Mouse (Mus musculus): ENCODE results near the gene Pola2. TPM values are rescaled to one million over a fixed set of nuclear protein-coding genes. Genes with fewer than 3 reads are reported as not detected.

The Pola2 gene
- polyA plus RNA-seq (2015; fragmentation: Nextera tagmentation; extraction: Ambion mirVana): 35.5 and 36.2 TPM in 2 replicates

- Histone ChIP-seq H3K9ac (replicated peaks) (peak within 1 kb of the TSS; percentile 69), H3K4me3 (peak within 1 kb of the TSS; percentile 60), H3K4me1 (peaks cover 25% of the 10 kb centered on the region), H3K27me3 (no peaks in the 10 kb centered on the region), H3K27ac (replicated peaks) (peak within 1 kb of the TSS; percentile 72), H3K9me3 (no peaks in the 10 kb centered on the region), H3K4me2 (replicated peaks) (peak within 1 kb of the TSS; percentile 92), H3K36me3 (0 out of 2 replicates have a peak, but pooled peaks cover 3% of the 10 kb centered on the region)
- ATAC-seq (replicated peaks): peak; percentile 89
- under 1% methylated on average over 50 of the region's 50 CpGs for WGBS
Measured at GRCm38 (mm10) chr19:5963883-5964562, at the start of gene Pola2. Pola2 (minus strand) TSS chr19:5964202.

- H3K36me3 ChIP-seq: no peaks in the 10 kb centered on the region
- WGBS: 89% methylated on average over 10 of the region's 10 CpGs
- H3K9me3 ChIP-seq: no peaks in the 10 kb centered on the region
- no peak overlapping the region for H3K27ac ChIP-seq (replicated peaks)
- H3K27me3 ChIP-seq: peaks cover 25% of the 10 kb centered on the region
- ATAC-seq (replicated peaks): no peak
- no peak overlapping the region for H3K9ac ChIP-seq (replicated peaks)
- H3K4me1 ChIP-seq: peaks cover 10% of the 10 kb centered on the region
- no peak overlapping the region for H3K4me2 ChIP-seq (replicated peaks)
- no peak overlapping the region for H3K4me3 ChIP-seq
Measured at GRCm38 (mm10) chr19:6013691-6014090, 49.7 kb upstream of the Pola2 start.

- H3K9ac ChIP-seq (replicated peaks): no peak overlapping the region
- no peak for ATAC-seq (replicated peaks)
- 63% methylated on average over 8 of the region's 8 CpGs for WGBS
- no peak overlapping the region for H3K4me3 ChIP-seq
- no peak overlapping the region for H3K27ac ChIP-seq (replicated peaks)
- no peaks in the 10 kb centered on the region for H3K4me1 ChIP-seq
- H3K36me3 ChIP-seq: no peaks in the 10 kb centered on the region
- H3K9me3 ChIP-seq: no peaks in the 10 kb centered on the region
- peaks cover 4% of the 10 kb centered on the region; the same call in 1 of the 2 replicates for H3K27me3 ChIP-seq
- H3K4me2 ChIP-seq (replicated peaks): no peak overlapping the region
Measured at GRCm38 (mm10) chr19:6009137-6009536, 45.1 kb upstream of the Pola2 start.

- no peak for ATAC-seq (replicated peaks)
- Histone ChIP-seq H3K27ac (replicated peaks) (no peak overlapping the region), H3K36me3 (no peaks in the 10 kb centered on the region), H3K4me2 (replicated peaks) (no peak overlapping the region), H3K9ac (replicated peaks) (no peak overlapping the region), H3K9me3 (no peaks in the 10 kb centered on the region), H3K27me3 (no peaks in the 10 kb centered on the region), H3K4me1 (no peaks in the 10 kb centered on the region), H3K4me3 (no peak overlapping the region)
- 90% methylated on average over 13 of the region's 13 CpGs for WGBS
Measured at GRCm38 (mm10) chr19:6007013-6007412, 43.0 kb upstream of the Pola2 start.

GRCm38 (mm10) chr19:6005541-6005940, 41.5 kb upstream of the Pola2 start:
- Histone ChIP-seq H3K4me1 (no peaks in the 10 kb centered on the region), H3K36me3 (no peaks in the 10 kb centered on the region), H3K4me2 (replicated peaks) (no peak overlapping the region), H3K27ac (replicated peaks) (no peak overlapping the region), H3K27me3 (no peaks in the 10 kb centered on the region), H3K4me3 (no peak overlapping the region), H3K9ac (replicated peaks) (no peak overlapping the region), H3K9me3 (no peaks in the 10 kb centered on the region)
- WGBS: 50% methylated on average over 11 of the region's 11 CpGs
- ATAC-seq (replicated peaks): no peak

GRCm38 (mm10) chr19:5999969-6000368, 36.0 kb upstream of the Pola2 start:
- Histone ChIP-seq H3K36me3 (no peaks in the 10 kb centered on the region), H3K27me3 (no peaks in the 10 kb centered on the region), H3K4me1 (no peaks in the 10 kb centered on the region), H3K9me3 (no peaks in the 10 kb centered on the region), H3K4me2 (replicated peaks) (no peak overlapping the region), H3K27ac (replicated peaks) (no peak overlapping the region), H3K9ac (replicated peaks) (no peak overlapping the region), H3K4me3 (no peak overlapping the region)
- no peak for ATAC-seq (replicated peaks)
- WGBS: 78% methylated on average over 5 of the region's 5 CpGs

GRCm38 (mm10) chr19:5998180-5998579, 34.2 kb upstream of the Pola2 start:
- Histone ChIP-seq H3K9ac (replicated peaks) (no peak overlapping the region), H3K9me3 (no peaks in the 10 kb centered on the region), H3K27me3 (no peaks in the 10 kb centered on the region), H3K36me3 (no peaks in the 10 kb centered on the region), H3K27ac (replicated peaks) (no peak overlapping the region), H3K4me3 (no peak overlapping the region), H3K4me2 (replicated peaks) (no peak overlapping the region), H3K4me1 (no peaks in the 10 kb centered on the region)
- no peak for ATAC-seq (replicated peaks)
- WGBS: 73% methylated on average over 3 of the region's 3 CpGs

GRCm38 (mm10) chr19:5994711-5995110, 30.7 kb upstream of the Pola2 start:
- Histone ChIP-seq H3K4me2 (replicated peaks) (no peak overlapping the region), H3K27ac (replicated peaks) (no peak overlapping the region), H3K27me3 (no peaks in the 10 kb centered on the region), H3K4me3 (no peak overlapping the region), H3K4me1 (no peaks in the 10 kb centered on the region), H3K36me3 (no peaks in the 10 kb centered on the region), H3K9ac (replicated peaks) (no peak overlapping the region), H3K9me3 (no peaks in the 10 kb centered on the region)
- no peak for ATAC-seq (replicated peaks)
- 87% methylated on average over 14 of the region's 14 CpGs for WGBS

- Histone ChIP-seq H3K9me3 (no peaks in the 10 kb centered on the region), H3K4me3 (no peak overlapping the region), H3K27me3 (no peaks in the 10 kb centered on the region), H3K36me3 (no peaks in the 10 kb centered on the region), H3K4me2 (replicated peaks) (no peak overlapping the region), H3K4me1 (peaks cover 9% of the 10 kb centered on the region), H3K9ac (replicated peaks) (no peak overlapping the region), H3K27ac (replicated peaks) (no peak overlapping the region)
- no peak for ATAC-seq (replicated peaks)
- 82% methylated on average over 7 of the region's 7 CpGs for WGBS
Measured at GRCm38 (mm10) chr19:5992012-5992411, 28.0 kb upstream of the Pola2 start.

GRCm38 (mm10) chr19:5991467-5991866, 27.5 kb upstream of the Pola2 start:
- H3K27me3 ChIP-seq: no peaks in the 10 kb centered on the region
- peaks cover 9% of the 10 kb centered on the region for H3K4me1 ChIP-seq
- ATAC-seq (replicated peaks): no peak
- no peak overlapping the region for H3K9ac ChIP-seq (replicated peaks)
- no peaks in the 10 kb centered on the region for H3K9me3 ChIP-seq
- no peak overlapping the region for H3K4me2 ChIP-seq (replicated peaks)
- WGBS: 84% methylated on average over 7 of the region's 7 CpGs
- H3K4me3 ChIP-seq: no peak overlapping the region
- no peaks in the 10 kb centered on the region for H3K36me3 ChIP-seq
- H3K27ac ChIP-seq (replicated peaks): no peak overlapping the region

- Histone ChIP-seq H3K9me3 (no peaks in the 10 kb centered on the region), H3K4me1 (peaks cover 9% of the 10 kb centered on the region), H3K27me3 (no peaks in the 10 kb centered on the region), H3K4me2 (replicated peaks) (no peak overlapping the region), H3K4me3 (no peak overlapping the region), H3K9ac (replicated peaks) (no peak overlapping the region), H3K27ac (replicated peaks) (no peak overlapping the region), H3K36me3 (no peaks in the 10 kb centered on the region)
- ATAC-seq (replicated peaks): no peak
- 35% methylated on average over 1 of the region's 1 CpGs for WGBS
Measured at GRCm38 (mm10) chr19:5990921-5991320, 26.9 kb upstream of the Pola2 start.

- H3K36me3 ChIP-seq: no peaks in the 10 kb centered on the region
- peaks cover 9% of the 10 kb centered on the region for H3K4me1 ChIP-seq
- 91% methylated on average over 12 of the region's 12 CpGs for WGBS
- no peak overlapping the region for H3K4me3 ChIP-seq
- no peak overlapping the region for H3K9ac ChIP-seq (replicated peaks)
- no peak overlapping the region for H3K4me2 ChIP-seq (replicated peaks)
- no peaks in the 10 kb centered on the region for H3K27me3 ChIP-seq
- ATAC-seq (replicated peaks): no peak
- H3K27ac ChIP-seq (replicated peaks): no peak overlapping the region
- H3K9me3 ChIP-seq: no peaks in the 10 kb centered on the region
Measured at GRCm38 (mm10) chr19:5990033-5990432, 26.0 kb upstream of the Pola2 start.

- Histone ChIP-seq H3K27me3 (no peaks in the 10 kb centered on the region), H3K27ac (replicated peaks) (peak overlapping the region; percentile 59; the same call in 1 of the 2 replicates), H3K9ac (replicated peaks) (no peak overlapping the region), H3K4me1 (peaks cover 9% of the 10 kb centered on the region), H3K36me3 (no peaks in the 10 kb centered on the region), H3K9me3 (no peaks in the 10 kb centered on the region), H3K4me3 (no peak overlapping the region), H3K4me2 (replicated peaks) (peak overlapping the region; percentile 35; the same call in 1 of the 2 replicates)
- WGBS: 65% methylated on average over 6 of the region's 6 CpGs
- ATAC-seq (replicated peaks): no peak
Measured at GRCm38 (mm10) chr19:5989585-5989984, 25.6 kb upstream of the Pola2 start.

Data from forebrain, embryonic 15.5 days (tissue).